Mouse (Mus musculus) regulatory T cell (primary cell): ENCODE measurements around the gene Rchy1.
"Not testable (repeated sequence)": the region's sequence is repeated elsewhere in the genome, so short reads cannot be mapped to it uniquely, and the experiment has no call there.

Source experiments
- in situ Hi-C: fragments of 300-600 bp; cut with MboI, MseI; formaldehyde crosslinking; loops from one replicate; pipeline ENCODE4 v1.15.1; 2025; ENCODE audit warnings: high pct_unique_total_duplicates

Gene Rchy1

DNA sequence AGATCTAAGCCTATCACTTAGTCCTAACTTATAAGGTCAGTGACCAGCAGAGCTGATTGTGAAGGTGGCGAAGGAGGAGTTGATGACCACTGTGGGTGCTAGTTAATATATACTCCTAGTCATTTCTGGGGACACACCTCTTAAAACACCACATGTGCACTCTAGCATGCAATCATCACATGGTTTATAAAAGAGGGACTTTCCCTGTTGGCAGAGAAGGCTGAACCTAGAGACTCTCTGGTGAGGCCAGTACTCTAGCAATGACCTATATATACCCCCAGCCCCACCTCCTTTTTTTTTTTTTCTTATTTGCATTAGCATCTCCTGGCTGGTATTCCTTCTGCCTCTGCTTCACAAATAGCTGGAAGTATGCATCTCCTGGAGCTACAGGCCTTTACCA lies 1.5 kb downstream of the Rchy1 start:
- in situ Hi-C loops, result loop anchor here (5.0 kb wide), 1 partner anchor 81 kb away; the partner anchor contains the start of gene Cdkl2

DNA sequence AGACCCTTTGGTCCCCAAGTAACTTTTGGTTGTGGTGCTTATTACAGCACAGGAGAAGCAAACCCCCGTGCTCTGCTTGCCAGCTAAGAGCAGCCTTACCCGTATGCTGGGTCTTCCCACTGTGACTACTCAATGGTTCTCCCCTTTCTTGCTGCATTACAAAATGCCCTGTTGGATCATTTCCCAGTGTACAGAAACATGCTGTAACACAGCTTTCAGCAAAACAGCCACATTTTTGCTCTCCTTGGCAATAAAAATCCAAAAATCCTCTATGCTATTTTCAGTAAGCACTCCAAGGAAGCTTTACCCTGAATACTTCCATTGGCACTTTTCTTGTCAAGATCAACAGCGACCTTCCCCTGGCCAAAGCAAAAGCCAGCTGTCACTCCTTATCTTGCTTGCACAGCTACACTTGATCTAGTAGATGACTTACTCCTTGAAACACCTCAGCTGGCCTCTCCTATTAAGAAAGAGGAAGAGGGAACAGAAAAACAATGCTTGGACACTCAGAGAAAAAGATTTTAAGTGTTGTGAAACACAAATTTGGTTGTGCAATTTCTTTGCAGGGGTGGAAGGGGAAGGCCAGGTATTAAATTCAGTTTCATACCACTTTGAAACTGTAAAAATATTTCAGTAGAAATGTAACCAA lies 2.1 kb downstream of the Rchy1 start:
- in situ Hi-C loops, result loop anchor here (5.0 kb wide), 1 partner anchor 82 kb away; the partner anchor contains the start of gene Cdkl2

DNA sequence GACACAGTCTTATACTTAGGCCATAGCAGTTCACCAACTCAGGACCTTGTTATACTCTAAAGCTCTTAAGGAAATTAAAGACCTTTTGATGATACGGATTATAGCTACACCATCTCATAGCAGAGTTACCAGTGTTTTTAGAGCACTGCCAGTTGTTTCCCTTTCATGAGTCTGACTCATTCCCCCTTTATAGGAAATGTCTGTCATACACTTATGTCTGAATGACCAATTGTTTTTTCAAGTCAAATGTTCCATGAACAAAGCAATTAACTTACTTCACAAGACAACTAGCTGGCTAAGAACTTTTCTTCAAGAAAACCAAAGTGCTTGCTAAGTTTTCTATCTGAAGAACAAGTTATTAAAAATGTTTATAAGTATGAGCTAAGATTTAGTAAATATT lies 2.9 kb downstream of the Rchy1 start:
- in situ Hi-C loops, result loop anchor here (5.0 kb wide), 1 partner anchor 82 kb away; the partner anchor contains the start of gene Cdkl2

DNA sequence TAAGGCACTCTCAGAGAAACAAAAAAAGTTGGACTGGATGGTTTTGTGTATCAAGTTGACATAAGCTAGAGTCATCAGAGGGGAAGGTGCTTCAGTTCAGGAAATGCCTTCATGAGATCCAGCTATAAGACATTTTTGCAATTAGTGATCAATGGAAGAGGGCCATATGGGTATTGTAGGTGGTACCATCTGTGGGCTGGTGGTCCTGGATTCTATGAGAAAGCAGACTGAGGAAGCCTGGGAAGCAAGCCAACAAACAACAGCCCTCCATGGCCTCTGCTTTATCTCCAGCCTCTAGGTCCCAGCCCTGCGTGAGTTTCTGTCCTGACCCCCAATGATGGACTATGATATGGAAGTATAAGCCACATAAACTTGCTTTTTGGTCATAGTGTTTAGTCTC lies 3.8 kb downstream of the Rchy1 start:
- in situ Hi-C loops, result no loop called here

DNA sequence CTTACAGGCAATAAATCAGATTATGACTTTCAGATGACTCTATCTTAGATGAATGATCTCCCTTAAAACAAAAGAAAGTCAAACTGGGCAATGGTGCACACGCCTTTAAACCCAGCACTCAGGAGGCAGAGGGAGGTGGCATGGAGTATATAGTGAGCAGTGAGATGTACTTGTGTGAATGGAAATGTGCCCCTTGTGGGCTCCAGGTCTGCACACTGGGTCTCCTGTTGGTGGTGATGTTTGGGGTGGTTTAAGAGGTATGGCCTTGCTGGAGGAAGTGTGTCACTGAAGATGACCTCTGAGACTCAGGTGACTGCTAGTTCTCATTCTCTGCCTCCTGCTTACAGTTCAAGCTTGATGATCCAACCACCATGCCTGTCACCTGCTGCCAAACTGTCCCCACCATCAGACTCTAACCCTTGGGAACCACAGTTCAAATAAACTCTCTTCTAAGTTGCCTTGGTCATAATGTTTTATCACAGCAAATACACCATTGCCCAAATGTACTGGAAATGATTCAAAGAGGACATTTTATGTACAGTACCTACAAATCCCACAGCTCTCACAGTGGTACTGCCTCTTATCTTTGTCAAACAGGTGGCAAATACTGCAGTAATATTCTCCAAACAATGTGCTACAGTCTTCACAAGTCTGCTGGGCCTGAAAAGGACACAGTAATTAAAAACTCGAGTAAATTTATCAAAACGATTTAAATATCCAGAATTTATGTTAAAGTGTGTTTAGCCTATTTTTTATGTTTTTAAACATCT lies 5.7 kb downstream of the Rchy1 start:
- in situ Hi-C loops, result no loop called here

DNA sequence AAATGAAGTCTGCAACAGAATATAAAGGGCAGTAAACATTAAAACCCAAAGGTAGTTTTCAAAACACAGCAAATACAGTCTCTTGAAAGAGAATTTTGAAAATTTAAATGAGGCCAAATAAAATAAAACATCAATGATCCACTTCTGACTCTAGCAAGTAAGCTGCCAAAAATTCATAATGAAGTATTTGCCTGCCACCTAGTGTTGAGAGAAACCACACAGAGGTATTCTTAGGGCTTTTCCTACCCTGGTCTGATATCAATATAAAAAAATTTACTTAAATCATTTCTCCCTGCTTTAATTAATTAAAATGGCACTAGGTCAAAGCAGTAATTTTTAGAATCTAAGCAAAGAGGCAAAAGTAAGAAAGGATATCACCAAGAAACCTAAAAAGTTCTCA lies 11.5 kb downstream of the Rchy1 start:
- in situ Hi-C loops, result no loop called here

DNA sequence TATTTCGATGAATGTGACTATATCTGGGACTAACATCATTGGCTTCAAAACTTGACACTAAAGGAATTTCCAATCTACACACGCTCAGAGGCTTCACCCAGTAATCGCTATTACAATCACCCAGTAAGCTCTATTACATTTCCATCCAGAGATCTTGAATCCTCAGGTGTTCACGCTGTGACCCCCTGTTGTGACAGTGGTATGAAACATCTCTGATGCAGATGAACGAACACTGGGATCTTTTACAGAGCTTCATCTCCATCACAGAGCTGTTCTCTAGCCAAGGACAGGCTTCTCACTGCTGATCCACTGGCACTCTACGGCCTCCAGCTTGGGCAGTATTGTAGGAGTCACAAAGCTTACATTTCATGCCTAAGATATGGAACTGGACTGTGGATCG lies 13.4 kb downstream of the Rchy1 start:
- in situ Hi-C loops, result no loop called here

DNA sequence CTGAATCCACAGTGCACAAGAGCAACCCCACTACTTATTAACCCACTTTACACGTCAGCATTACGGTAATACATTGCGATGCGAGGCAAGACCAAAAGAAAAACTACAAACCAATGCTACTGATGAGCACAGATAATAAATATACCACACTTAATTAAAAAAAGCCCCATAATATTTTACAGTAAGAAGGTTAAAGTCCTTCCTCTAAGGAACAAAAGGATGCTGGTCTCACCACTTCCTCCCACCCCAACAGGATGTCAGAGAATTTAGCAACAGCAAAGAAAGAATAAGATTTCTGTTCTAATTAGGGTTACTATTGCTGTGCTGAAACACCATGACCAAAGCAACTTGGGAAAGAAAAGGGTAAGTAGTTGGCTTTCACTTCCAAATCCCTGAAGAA lies 15.9 kb downstream of the Rchy1 start:
- in situ Hi-C loops, result no loop called here

DNA sequence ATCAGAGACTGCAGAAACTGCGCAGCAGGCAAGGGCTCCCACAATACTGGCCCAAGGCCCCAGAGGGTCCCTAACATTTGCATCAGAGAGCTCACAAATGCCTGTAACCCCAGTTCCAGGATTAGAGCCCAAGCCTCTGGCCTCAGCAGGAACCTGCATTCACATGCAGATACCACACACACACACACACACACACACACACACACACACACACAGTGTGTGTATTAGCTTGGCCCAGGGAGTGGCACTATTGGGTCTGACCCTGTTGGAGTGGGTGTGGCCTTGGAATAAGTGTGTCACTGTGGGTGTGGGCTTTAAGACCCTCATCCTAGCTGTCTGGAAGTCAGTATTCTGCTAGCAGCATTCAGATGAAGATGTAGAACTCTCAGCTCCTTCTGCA lies 17.3 kb downstream of the Rchy1 start:
- in situ Hi-C loops, result not testable (repeated sequence)

DNA sequence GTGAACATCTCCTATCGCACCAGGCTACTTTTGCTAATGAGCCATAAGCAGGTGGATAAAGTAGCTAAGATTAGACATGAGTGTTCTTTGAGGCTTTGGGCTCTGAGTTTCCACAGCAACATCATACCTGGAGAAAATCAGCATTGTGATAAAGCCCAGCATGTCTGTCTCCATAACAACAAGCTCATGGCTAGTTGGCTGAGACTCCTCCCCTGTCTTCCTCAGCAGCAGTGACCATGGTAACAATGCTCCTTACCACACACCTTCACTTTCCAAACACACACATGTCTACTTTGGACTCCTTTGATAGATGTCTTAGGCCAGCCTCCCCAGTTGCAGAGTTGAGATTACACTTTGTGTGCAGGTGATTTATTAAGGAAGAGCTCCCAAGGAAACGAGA lies 49.6 kb downstream of the Rchy1 start:
- in situ Hi-C loops, result no loop called here

DNA sequence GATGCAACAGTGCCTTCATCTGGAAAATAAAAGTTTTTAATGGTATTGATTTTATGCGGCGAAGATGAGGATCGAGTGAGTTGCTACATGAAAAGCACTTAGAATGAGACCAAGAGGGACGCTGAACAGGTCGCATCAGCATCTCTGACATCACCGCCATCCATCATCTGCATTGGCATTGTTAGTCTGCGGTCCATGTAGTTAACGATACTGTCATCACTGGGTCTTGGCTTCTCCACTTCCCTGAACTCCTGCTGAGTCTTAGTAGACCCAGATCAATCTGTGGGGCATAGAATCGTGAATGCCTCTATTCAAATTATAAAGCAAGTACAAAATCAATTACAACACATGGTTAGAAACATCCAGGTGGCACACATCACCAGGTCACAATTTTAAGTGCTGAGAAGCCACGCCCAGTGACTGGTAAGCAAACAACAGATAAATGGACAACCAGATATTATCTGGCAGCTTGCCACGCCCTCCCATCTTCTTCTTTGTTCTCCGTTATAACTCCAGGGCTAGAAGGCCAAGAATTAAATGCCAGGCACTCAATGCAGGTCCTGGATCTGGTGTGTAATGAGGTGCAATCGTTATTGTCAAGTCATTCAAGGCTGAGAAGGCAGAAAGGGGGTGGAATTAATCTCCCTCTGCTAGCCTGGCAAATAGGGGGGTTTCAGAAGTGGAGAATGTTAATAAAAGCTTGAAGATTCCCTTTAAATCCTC lies 51.3 kb downstream of the Rchy1 start:
- in situ Hi-C loops, result no loop called here

DNA sequence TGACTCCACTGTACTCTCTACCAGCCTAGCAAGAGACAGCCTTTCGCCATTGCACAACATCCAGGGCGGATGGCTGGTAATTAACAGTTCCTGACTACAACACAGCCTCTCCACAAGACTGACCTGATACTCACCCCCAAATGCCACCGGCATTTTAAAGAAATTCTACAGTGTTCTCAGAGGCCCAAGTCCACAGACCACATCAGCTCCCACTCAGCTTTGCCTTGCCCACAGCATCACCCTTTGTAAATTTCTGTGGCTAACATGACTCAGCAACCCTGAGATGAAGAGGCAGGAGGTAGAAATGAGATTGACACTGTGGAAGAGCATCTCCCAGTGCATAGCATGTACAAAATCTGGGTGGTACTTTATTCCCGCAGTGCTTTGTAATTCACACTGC lies 52.3 kb downstream of the Rchy1 start:
- in situ Hi-C loops, result no loop called here

DNA sequence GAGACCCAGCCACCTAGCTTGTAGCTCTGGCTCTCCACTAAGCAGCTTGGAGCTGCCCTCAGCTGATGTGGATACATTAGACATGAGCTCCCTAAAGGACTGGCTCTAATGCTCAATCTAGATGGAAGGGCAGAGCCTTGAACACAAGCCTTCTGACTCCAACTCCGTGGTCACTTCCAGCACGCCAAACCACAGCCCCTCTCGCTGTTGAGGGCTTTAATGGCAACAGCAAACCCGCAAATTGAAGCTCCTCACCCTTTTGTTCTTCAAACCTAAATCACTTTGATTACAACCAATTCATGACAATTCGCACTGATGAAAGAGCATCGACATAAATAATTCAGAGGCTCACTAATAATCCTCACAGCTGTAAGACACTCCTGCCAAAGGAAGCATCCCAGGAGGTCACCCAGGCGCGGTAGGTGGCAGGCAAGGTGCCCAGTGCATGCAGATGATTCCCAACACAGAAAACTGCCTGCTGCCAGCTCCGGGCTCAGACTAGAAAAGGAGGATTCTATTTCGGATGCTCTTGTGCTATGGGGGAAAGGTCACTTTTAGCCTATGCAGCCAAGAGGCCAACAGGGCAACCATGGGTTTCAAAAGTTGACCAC lies 53.8 kb downstream of the Rchy1 start:
- in situ Hi-C loops, result no loop called here
